Mouse (Mus musculus): ENCODE measurements at regions not wholly inside any gene's neighbourhood (a gene's known extent, or its start where the extent isn't known, plus 50 kb on each side); places are given as distances from the start of the nearest gene placed in this dataset.

GRCm38 (mm10) chr1:177336436-177336835 is 78.4 kb upstream of the Akt3 start:
- no peak for DNase-seq (ENCODE audit: low spot score in 2 of 2)

GRCm38 (mm10) chr1:177335961-177336360 is 78.0 kb upstream of the Akt3 start:
- no peak for DNase-seq (ENCODE audit: low spot score in 2 of 2)

DNA sequence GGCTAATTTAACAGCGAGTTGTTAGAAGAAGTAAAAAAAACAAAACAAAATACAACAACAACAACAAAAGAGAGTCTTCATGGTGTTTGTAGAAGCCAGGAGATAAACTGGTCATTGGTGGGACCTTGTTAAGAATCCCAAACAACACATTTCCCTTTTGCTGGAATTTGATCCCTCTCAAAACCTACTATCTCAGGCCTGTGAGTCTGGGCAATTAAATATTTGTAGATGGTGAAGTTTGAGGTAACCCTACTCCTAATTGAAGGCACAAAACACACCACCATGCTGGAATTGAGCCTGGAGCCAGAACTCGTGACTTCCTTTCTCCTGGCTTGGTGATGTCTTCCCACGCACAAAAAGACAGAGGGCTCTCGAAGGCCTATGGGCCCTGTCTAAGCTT is 65.4 kb upstream of the Akt3 start:
- DNase-seq (ENCODE audit: low spot score in 2 of 2), result no peak

- DNase-seq (ENCODE audit: low spot score in 2 of 2), result peak in 1 of 2 experiments; percentile 37
Measured at GRCm38 (mm10) chr1:177322745-177323299, 64.8 kb upstream of the Akt3 start.

GRCm38 (mm10) chr1:177322307-177322685 is 64.3 kb upstream of the Akt3 start:
- DNase-seq (ENCODE audit: low spot score in 2 of 2), result no peak

DNA sequence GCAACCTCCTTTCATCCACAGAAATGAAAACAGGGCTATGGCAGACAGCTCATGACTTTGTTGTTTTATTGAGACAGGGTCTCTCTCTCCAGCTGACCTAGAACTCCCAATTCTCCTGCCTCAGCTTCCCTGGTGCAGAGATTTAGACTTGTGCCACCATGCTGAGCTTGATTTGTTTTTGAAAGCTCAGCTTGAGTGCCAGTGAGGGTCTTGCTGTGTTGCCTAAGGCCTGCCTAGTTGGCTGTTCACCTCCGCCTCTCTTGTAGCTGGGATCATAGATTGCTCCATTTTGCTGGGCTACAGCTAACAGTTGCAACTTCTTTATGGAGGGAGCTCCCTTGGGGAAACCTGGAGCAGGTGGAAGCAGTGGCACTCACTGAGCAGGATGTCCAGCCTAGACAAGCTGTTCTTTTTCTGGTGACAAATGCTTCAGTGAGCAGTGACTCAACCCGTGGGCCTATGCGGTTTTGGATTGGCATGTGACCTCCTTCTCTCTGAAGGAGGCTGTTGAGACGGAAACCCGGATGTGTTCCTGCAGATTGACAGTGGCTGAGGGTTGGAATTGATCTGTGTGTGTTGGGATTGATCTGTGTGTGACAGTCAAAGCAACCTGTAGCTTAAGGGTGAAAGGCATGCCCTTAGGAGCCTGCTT is 63.8 kb upstream of the Akt3 start:
- DNase-seq (ENCODE audit: low spot score in 2 of 2), result no peak

DNA sequence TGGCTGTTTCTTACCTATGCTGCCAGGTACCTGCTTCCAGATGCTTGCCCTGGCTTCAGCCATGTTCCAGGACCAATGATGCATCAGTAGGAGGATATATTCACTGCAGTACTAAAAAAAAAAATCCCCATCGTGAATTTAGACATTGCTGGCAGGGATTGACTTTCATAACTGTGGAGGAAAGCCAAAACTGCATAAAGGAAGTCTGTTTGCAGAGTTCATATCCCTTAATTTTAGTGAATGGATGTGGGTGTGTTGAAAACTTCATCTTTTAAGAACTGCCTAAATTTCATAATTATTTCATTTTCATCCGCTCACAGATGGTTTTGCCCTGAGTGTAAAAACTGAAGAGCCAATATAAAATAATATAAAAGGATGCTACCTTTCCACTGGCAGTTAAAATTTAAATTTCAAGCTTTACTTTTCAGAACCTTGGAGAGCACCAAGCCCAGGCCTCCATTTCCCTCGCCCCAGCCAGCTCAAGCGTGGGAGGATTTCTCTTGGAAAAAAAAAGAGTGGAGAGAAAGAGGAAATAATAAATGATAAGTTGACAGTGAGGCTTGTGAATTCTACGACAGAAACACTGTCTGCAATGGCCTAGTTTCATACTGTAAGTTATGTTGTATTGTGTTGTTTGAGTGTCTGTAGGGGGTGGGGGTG is 50.3 kb upstream of the Akt3 start:
- DNase-seq (ENCODE audit: low spot score in 2 of 2), result no peak
